Mouse (Mus musculus): ENCODE measurements around the gene Cfap46.

GRCm38 (mm10) chr7:139692211-139692610 lies 8.6 kb upstream of the Cfap46 start:
- TF ChIP-seq CTCF (conservative IDR thresholded peaks at IDR 0.05; ENCODE audit: low read length) (no peak), POU5F1 (IDR thresholded peaks at IDR 0.05; ENCODE audit: borderline replicate concordance, low read length) (no peak)
